Mouse (Mus musculus) lung, postnatal 10 days (tissue): ENCODE measurements at regions not wholly inside any gene's neighbourhood (a gene's known extent, or its start where the extent isn't known, plus 50 kb on each side); places are given as distances from the start of the nearest gene placed in this dataset.
A peak's percentile ranks its signal among the peaks of the same experiment; 100 is the strongest.

Experiments
- DNase-seq: peaks from one replicate; pipeline ENCODE4 v3.0.0; 2021

GRCm38 (mm10) chr12:35863141-35863540 is 62.3 kb upstream of the Agr3 start:
- no peak for DNase-seq

GRCm38 (mm10) chr12:35853159-35853558 is 72.3 kb upstream of the Agr3 start:
- DNase-seq = no peak

GRCm38 (mm10) chr12:35846905-35847610 is 78.4 kb upstream of the Agr3 start:
- peak; percentile 75 for DNase-seq

- no peak for DNase-seq
These were observed 88.5 kb upstream of the Agr3 start for GRCm38 (mm10) chr12:35836946-35837345.

- no peak for DNase-seq
These were observed 92.1 kb upstream of the Agr3 start for GRCm38 (mm10) chr12:35833285-35833684.

- no peak for DNase-seq
These were observed 93.4 kb upstream of the Agr3 start for GRCm38 (mm10) chr12:35831922-35832512.

- DNase-seq = peak; percentile 61
These were observed 94.2 kb upstream of the Agr3 start for GRCm38 (mm10) chr12:35831268-35831667.

GRCm38 (mm10) chr12:35827797-35828196 is 97.6 kb upstream of the Agr3 start:
- no peak for DNase-seq

- DNase-seq = no peak
These were observed 98.4 kb upstream of the Agr3 start for GRCm38 (mm10) chr12:35826990-35827389.

GRCm38 (mm10) chr12:35824587-35824987 is 100.8 kb upstream of the Agr3 start:
- DNase-seq = peak; percentile 84

GRCm38 (mm10) chr12:35799261-35799660 is 126.2 kb upstream of the Agr3 start:
- peak; percentile 7 for DNase-seq

GRCm38 (mm10) chr12:35775396-35775795 is 150.0 kb upstream of the Agr3 start:
- DNase-seq = no peak

GRCm38 (mm10) chr12:35770387-35771024 is 154.9 kb upstream of the Agr3 start:
- no peak for DNase-seq

- DNase-seq = no peak
These were observed 166.5 kb upstream of the Agr3 start for GRCm38 (mm10) chr12:35758916-35759315.

GRCm38 (mm10) chr12:35755159-35755558 is 170.3 kb upstream of the Agr3 start:
- no peak for DNase-seq

GRCm38 (mm10) chr12:35747997-35748396 is 177.4 kb upstream of the Agr3 start:
- no peak for DNase-seq

GRCm38 (mm10) chr12:35746691-35747299 is 178.6 kb upstream of the Agr3 start:
- no peak for DNase-seq

- no peak for DNase-seq
These were observed 182.7 kb upstream of the Agr3 start for GRCm38 (mm10) chr12:35742729-35743128.

GRCm38 (mm10) chr12:35736427-35736826 is 189.0 kb upstream of the Agr3 start:
- peak; percentile 42 for DNase-seq

- DNase-seq = no peak
These were observed 190.4 kb upstream of the Agr3 start for GRCm38 (mm10) chr12:35735002-35735401.

- DNase-seq = no peak
These were observed 191.0 kb upstream of the Agr3 start for GRCm38 (mm10) chr12:35734371-35734770.

GRCm38 (mm10) chr12:35733580-35733979 is 191.8 kb upstream of the Agr3 start:
- no peak for DNase-seq

- DNase-seq = no peak
These were observed 191.1 kb upstream of the Ahr start for GRCm38 (mm10) chr12:35725910-35726309.

GRCm38 (mm10) chr12:35724132-35724531 is 189.3 kb upstream of the Ahr start:
- no peak for DNase-seq
